Mouse (Mus musculus) heart, postnatal 25 days (tissue): Measurements from ENCODE around the gene Nup54. TPM values are rescaled to one million over a fixed set of nuclear protein-coding genes. Genes with fewer than 3 reads are reported as not detected.

Experiments used
- DNase-seq: peaks from one replicate; pipeline ENCODE4 v3.0.0; 2022; ENCODE audit warnings: low spot score
- intact Hi-C: fragments of 180-260 bp; cut with DNase I; formaldehyde crosslinking; loops from one replicate; pipeline ENCODE4 v1.15.1; 2025
- microRNA-seq: library from miRNA; unstranded; fragments of <30 nt; microRNA quantifications from one replicate; pipeline ENCODE4 v1.2.0, GENCODE M21; 2022
- total RNA-seq, 2 experiments: library from RNA; stranded (reverse); gene quantifications; 2 replicates each; pipeline ENCODE4 v1.2.3; 2021

Gene Nup54
- total RNA-seq, 2 experiments from 2014 or later, result 16.5 to 17.0 TPM

DNA sequence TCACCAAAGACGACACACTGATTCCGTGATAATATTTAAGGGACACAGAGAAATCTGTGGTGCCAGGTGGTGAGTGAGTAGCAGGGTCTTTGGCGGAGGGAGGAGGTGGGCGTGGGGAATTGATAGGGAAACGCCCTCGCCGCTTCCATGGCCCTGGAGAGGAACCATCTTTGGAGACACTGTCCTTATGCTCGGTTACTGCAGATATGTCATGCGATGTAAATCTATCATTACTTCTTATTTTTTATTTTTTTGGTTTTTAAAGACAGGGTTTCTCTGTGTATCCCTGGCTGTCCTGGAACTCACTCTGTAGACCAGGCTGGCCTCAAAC is 52.7 kb downstream of the Nup54 start:
- intact Hi-C loops, result loop anchor here (2.0 kb wide), 1 partner anchor 16 kb away; no protein-coding TSS in a partner anchor
- DNase-seq, result no peak

DNA sequence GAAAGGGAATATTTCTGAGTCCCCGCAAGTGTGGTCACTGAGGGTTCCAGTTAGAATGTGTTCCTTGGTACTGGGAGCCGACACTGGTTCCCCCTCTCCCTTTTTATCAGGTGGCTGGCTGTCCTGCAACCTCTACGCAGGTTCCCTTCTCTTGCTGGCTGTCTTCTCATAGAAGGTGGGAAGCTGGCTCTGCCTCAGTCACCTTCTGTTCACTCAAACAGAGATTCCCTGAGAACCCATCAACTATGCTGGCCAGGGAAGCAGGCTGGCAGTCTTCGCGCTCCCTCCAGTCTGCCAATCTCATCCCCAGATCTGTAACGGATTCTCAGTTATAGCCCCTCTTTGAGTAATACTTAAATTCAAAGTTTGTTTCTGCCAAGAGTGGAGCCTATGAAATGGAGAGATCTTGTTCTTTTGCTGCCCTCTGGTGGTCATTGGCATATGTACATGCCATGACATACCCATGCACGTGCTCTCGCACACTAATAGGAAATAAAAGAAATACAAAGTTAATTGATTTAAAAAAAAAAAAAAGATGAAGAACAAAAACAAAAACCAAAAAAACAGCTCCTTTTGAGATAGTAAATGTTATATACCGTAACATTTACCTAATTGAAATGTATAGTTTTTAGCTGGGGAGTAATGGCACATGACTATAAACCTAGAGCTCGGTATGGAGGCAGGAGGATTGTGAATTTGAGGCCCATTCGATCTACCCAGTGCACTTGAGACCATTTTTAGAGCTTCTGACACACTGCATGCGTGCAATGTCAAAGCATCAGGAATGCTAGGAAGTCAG is 53.3 kb downstream of the Nup54 start:
- intact Hi-C loops, result loop anchor here (1.0 to 2.0 kb wide), 2 partner anchors 17 to 69 kb away; no protein-coding TSS in a partner anchor
- DNase-seq, result no peak

DNA sequence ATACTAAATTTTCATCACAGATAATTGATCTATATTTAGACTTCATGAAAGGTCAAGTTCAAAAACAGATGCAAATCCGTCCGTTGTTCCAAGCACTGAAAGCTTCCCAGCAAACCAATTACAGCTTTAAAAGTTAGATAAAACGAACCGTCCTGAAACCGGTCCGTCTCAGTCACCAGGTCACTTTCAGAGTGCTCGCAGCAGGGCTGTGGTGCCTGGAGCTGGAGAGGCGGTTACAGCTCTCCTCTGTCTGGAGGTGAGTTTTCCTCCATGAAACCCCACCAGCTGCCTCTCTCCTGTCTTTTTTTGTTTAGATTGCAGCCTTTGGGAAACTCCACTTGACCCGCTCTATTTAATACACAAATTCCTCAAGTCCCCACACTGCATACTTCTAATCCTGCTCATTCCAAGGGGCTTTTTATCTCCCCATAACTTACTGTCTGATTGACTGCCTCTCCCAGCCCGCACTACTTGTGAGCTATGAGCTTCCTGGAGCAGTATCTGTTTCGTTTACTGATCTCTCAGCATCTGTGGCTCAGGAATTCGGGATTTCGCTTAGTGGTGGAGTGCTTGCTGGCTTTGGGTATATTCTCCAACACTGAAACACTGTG is 58.1 kb downstream of the Nup54 start:
- intact Hi-C loops, result no loop called here

DNA sequence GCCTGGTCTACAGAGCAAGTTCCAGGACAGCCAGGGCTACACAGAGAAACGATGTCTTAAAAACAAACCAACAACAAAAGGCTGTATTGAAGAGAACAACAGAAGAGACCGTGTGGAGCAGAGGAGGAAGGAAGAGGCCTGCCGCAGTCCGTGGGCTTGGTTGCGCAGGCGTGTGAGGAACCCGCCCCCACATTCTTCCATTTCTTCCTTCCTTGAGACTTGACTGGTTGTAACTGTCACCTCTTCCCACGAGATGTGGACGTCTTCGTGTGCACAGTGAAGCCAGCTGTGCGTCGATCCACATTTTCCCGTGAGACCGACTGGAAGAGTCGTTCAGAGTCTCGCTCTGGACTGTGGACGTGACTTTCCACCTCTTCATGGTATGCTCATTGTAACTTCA is 59.7 kb downstream of the Nup54 start:
- no peak for DNase-seq
- intact Hi-C loops, result no loop called here

More for the DNA sequence above, 58.1 kb downstream of the Nup54 start:
- no peak for DNase-seq

DNA sequence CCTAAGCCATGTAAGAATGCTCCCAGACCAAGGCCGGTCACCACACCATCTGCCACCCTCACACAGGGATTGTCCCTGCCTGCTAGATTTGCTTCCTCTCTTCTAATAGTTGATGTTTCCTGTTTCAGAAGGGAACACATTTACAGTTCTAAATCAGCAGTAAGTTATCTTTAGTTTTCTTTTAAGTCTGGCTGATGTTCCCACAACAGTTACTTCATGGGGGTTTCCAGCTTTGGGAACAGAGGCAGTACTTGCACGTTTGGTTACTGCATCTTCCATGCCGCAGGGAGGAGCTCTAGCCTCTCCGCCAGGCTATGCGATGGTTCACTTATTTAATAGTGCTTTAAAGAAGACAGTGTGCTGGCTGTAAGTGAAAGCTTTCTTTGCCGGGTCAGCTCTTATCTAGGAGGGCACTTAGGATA is 60.3 kb downstream of the Nup54 start:
- no peak for DNase-seq
- intact Hi-C loops, result no loop called here

DNA sequence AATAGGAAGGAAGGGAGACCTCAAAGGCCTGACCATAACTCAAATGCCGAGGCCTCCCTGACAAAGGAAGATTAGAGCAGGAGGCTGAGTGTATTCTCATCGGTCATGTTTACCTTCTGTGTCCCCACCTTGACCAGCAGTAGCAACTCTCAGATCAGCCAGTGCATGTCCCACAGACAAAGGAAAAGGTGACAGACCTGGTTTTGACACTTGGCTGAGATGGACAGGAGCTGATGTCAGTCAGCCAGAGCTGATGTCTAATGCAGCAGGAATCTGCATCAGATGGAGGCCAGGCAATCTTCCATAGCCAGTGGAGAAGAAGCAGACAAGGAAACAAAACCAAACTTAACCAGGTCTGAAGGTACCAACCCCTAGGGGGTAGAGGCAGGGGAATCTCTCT is 62.4 kb downstream of the Nup54 start:
- DNase-seq, result no peak
- intact Hi-C loops, result no loop called here

DNA sequence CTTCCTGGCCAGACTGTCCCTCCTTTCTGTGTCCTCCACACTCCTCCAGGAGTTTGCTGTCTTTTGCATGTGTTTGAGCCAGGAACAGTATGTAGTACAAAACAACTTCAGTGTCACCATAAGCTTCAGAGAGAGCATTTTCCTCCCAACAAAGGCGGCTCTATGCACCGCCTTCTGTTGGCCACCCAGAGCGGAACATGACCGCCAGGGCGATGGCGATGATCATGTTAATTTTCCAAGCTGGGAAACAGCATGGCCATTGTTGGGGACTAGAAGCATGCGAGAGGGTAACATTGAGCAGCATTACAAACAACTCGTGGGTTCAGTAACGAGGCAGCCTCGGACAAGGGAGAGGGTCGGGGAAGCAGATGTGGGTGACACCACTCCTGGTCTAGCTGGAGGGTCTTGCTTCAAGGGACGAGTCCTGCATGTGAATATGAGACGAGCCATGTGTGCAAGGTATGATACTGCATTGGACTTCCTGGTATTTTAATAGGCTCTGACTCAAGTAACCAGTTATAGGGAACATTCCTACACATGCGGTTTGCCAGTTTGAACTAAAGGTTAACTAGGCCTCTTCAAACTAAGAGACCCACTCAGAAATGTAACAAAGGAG is 63.5 kb downstream of the Nup54 start:
- intact Hi-C loops, result loop anchor here (2.0 kb wide), 1 partner anchor 37 kb away; no protein-coding TSS in a partner anchor
- DNase-seq, result no peak

DNA sequence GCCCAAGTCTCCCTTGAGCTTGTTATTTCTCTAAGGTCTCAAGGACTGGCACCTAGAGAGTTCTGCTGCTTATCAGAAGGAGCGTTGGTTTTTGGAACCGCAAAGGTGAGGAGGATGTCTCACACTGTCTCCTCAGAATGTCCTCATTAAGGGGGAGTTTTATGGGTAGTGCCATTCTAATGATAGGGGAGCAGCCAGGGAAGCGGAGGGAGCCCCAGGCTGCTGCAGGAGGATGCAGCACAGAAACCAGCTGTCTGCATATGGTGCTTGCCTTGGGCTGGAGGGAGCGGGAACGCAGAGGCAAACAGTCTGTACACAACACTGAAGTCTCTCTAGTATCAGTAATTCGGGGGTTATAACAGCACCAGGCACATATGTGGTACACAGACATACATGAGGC is 64.1 kb downstream of the Nup54 start:
- DNase-seq, result no peak
- intact Hi-C loops, result loop anchor here (2.0 kb wide), 1 partner anchor 36 kb away; no protein-coding TSS in a partner anchor

DNA sequence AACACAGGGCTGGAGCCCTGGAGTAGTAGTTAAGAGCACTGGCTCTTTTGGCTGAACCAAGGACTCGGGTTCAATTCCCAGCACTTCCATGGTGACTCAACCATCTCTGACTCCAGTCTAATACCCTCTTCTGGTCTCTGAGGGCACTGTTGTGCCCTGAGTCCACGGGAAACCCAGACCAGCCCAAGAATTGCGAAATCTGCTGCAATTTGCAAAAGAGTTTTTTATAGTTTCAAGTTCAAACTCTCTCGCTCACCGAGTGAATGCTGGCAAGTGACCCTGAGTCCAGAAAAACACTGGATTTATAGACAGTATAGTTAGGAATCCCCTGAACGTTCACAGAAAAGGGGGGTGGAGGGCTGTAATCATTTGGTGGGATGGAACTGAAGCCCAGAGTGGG is 64.6 kb downstream of the Nup54 start:
- DNase-seq, result no peak
- intact Hi-C loops, result loop anchor here (2.0 kb wide), 1 partner anchor 36 kb away; no protein-coding TSS in a partner anchor

DNA sequence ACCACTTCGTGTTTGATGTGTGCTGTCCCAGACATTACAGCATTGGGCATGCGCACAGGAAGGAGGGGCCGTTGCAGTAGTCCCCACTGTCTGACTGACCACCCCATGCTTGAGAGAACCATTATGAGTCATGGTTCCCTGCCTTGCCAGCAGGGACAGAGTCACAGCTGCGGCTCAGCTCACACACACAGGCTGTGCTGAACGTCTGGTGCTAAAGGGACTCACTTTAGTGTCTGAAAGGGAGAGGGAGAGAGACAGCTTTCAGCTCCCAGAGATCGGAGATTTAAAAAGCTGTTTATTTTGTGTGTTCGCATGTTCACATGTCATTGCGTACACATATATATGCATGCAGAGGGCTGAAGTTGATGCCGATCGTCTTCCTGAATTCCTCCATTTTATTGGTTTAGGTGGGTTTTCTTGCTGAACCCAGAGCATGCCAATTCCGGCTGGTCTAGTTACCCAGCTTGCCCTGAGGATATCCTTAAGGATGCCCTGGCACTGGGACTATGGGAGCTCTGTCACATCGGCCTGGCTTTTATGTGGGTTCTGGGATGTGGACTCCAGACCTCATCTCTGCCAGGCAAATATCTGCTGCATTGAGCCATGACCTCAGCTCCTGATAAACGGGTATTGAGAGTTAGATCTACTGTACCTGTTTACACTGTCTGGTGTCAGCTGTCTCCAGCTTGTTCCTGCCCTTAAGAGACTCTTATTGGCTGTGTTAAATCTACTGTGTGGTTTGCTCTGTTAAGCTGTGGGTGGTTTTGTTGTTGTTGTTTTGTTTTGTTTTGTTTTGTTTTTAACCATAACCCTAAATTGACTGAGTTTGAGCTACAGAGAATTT is 65.6 kb downstream of the Nup54 start:
- DNase-seq, result no peak
- intact Hi-C loops, result no loop called here

DNA sequence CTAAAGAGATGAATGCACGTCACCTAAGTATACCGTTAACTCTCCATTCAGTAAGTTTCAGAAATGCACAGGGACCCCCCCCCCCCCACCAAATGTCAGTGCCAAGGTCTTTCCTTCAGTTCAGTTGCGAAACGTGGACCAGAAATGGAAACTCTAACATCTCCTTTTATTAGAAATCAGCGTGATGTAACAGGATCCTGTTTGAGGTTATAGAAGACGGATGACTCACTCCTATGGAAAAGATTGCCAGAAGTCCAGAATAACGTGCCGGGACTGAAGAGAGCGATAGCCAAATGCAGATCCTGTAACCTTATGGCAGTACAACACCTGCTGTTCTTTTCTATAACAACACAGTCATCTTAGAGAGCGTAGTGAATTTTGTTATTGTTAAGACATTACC is 66.6 kb downstream of the Nup54 start:
- DNase-seq, result no peak
- intact Hi-C loops, result no loop called here

DNA sequence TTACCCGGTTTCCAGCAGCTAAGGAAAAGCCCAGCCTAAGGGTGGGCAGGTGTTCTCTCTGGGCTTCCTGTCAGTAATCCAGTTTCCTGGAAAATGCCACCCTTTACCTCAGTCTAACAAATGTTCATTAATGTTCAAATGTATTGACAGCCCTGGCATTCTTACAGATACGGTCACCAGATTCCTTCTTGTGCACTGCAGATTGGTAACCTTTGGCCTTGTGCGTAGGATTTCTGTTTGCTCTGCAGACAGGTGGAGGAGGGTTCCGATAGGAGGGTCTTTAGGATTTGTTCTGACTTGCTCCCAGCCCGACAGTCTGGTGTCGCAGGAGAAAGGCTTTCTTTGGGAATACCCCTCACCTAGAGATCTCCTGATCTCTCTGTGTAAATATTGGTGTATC is 68.5 kb downstream of the Nup54 start:
- intact Hi-C loops, result no loop called here
- DNase-seq, result no peak

Small RNA genes within 50 kb of the gene (microRNA-seq; reads per million reads assigned to microRNA genes)
- not detected for gene Mir6415

Other genes starting within 250 kb of the Nup54 start
- not detected for gene U90926, start 219.8 kb downstream of the Nup54 start, total RNA-seq
- gene Ppef2, start 178.9 kb downstream of the Nup54 start, total RNA-seq, result under 1 TPM in 1 of 2 experiments, not detected in 1; 0.16 TPM
- gene Naaa, start 157.0 kb downstream of the Nup54 start, total RNA-seq, result 10 to 100 TPM; 12.6 to 12.9 TPM
- 10 to 100 TPM; 11.2 to 12.3 TPM for gene Sdad1, start 124.7 kb downstream of the Nup54 start, total RNA-seq
- 1 to 10 TPM; 1.7 to 2.6 TPM for gene Cxcl9, start 107.1 kb downstream of the Nup54 start, total RNA-seq
- gene Art3, start 103.4 kb downstream of the Nup54 start, total RNA-seq, result 100 to 1,000 TPM; 689 to 788 TPM
- gene Cxcl10, start 86.3 kb downstream of the Nup54 start, total RNA-seq, result not detected
- 10 to 100 TPM; 70.5 to 74.6 TPM for gene Scarb2, start 71.6 kb upstream of the Nup54 start, total RNA-seq
- not detected for gene Fam47e, start 119.8 kb upstream of the Nup54 start, total RNA-seq
- 1 to 10 TPM; 1.2 to 1.5 TPM for gene Stbd1, start 167.8 kb upstream of the Nup54 start, total RNA-seq
- gene Ccdc158, start 240.1 kb upstream of the Nup54 start, total RNA-seq, result not detected
- gene Shroom3, start 248.2 kb upstream of the Nup54 start, total RNA-seq, result 10 to 100 TPM; 32.7 to 33.9 TPM